In the genomic region with DNA sequence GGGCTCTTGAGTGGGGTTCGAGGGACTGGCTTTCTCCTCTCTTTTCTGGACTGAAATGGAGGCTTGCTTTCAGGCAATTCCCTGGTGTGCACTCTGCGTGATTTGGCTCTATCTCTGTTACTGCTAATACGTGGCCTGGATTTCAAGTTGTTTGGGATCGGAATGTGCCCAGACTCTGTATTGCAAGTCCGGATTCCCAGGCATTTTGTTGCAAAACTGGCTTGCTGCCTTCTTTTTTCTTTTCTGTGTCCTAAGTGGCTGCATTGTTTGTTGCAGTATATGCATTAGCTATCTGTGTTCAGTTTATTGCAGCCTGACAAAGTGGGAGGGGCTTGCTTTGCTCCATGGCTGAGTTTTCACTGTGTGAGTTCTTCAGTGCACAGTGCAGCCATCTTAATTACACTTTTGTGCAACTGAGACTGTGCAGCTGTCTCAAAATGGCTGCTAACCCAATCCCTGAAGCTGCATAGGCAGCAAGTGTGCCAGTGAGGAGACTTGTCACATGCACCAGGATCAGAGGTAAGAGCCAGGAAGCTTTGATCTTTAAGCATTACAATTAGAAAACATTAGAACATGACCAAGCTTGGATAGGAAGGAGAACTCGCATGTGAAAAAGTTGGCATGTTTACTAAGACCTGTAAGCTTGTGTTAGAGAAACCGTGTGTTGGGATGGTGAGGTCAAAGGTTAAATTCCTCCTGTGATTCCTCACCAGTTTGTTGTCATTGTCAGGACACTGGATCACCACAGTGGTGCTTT, we compare ENCODE assay signal across 8 mouse cellular contexts. TPM values are rescaled to one million over a fixed set of nuclear protein-coding genes. Genes with fewer than 3 reads are reported as not detected.
DNase-seq lines count a peak whose midpoint lies in the region; ATAC-seq lines count a peak whose summit lies in the region.

No protein-coding gene starts in this region.

- H3K4me1 ChIP-seq in hindbrain, embryonic 10.5 days (replicated peaks) = peaks cover 40% of the 10 kb centered on the region
- peaks cover 32% of the 10 kb centered on the region for H3K4me1 ChIP-seq in lung, embryonic 15.5 days

- peaks cover under 1% of the 10 kb centered on the region; the same call in 1 of the 2 replicates for H3K9me3 ChIP-seq in hindbrain, embryonic 10.5 days
- H3K9me3 ChIP-seq in lung, embryonic 15.5 days = no peaks in the 10 kb centered on the region

- H3K9ac ChIP-seq in lung, embryonic 15.5 days = no peak overlapping the region

- H3K4me2 ChIP-seq in lung, embryonic 15.5 days = peak overlapping the region; percentile 29; the same call in 1 of the 2 replicates

- peak overlapping the region; percentile 92 for H3K27ac ChIP-seq in hindbrain, embryonic 10.5 days
- peak overlapping the region; percentile 80 for H3K27ac ChIP-seq in lung, embryonic 15.5 days

- WGBS in hindbrain, embryonic 10.5 days = 16% methylated on average over 7 of the region's 7 CpGs
- WGBS in lung, embryonic 15.5 days = 10% methylated on average over 7 of the region's 7 CpGs

- peak; percentile 79 to 94 for DNase-seq in adrenal gland, adult (ENCODE audit: inconsistent age in 2 of 2, low spot score in 1 of 2)
- DNase-seq in cerebellum, postnatal 14 days = peak; percentile 93 to 96
- DNase-seq in frontal cortex, postnatal 10 days (ENCODE audit: low spot score in 2 of 2) = peak; percentile 67 to 69
- peak; percentile 83 for DNase-seq in hindbrain, embryonic 10.5 days (ENCODE audit: low spot score)
- peak; percentile 83 for DNase-seq in layer of hippocampus, adult 9-11 months
- DNase-seq in ovary, postnatal 14 days (ENCODE audit: low spot score) = peak; percentile 66

- H3K27me3 ChIP-seq in hindbrain, embryonic 10.5 days (ENCODE audit: insufficient read depth, poor library complexity, severe bottlenecking) = no peaks in the 10 kb centered on the region
- H3K27me3 ChIP-seq in lung, embryonic 15.5 days = no peaks in the 10 kb centered on the region

- H3K36me3 ChIP-seq in hindbrain, embryonic 10.5 days = peaks cover 22% of the 10 kb centered on the region
- H3K36me3 ChIP-seq in lung, embryonic 15.5 days = peaks cover 4% of the 10 kb centered on the region; the same call in 1 of the 2 replicates

- peak; percentile 87 for ATAC-seq in lung, embryonic 15.5 days (ENCODE audit: borderline replicate concordance, extremely low read depth, low FRiP score, low TSS enrichment)
- no peak for ATAC-seq in monocyte, adult 5-6 weeks (replicated peaks; ENCODE audit: insufficient number of reproducible peaks, low FRiP score, low TSS enrichment, poor library complexity, severe bottlenecking)

- peak overlapping the region; percentile 37 for H3K4me3 ChIP-seq in hindbrain, embryonic 10.5 days
- peak overlapping the region; percentile 18 for H3K4me3 ChIP-seq in lung, embryonic 15.5 days

RNA-seq across cellular contexts. Expression of a gene that starts 26.7 kb away (rescaled TPM):
- 41.8 and 47.2 TPM in 2 replicates for polyA plus RNA-seq in hindbrain, embryonic 10.5 days (2016; fragmentation: Nextera tagmentation; extraction: Ambion mirVana)
- polyA plus RNA-seq in lung, embryonic 15.5 days (2015; fragmentation: Nextera tagmentation; extraction: Ambion mirVana) = 36.8 and 44.9 TPM in 2 replicates
- total RNA-seq in monocyte, adult 5-6 weeks (2017) = 53.5 to 127 TPM (median 61.9 TPM) in 3 replicates
